Mouse (Mus musculus): ENCODE measurements around the gene Hgd. TPM values are rescaled to one million over a fixed set of nuclear protein-coding genes. Genes with fewer than 3 reads are reported as not detected.

Gene Hgd
- total RNA-seq, 1 experiment = 0.40 TPM

DNA sequence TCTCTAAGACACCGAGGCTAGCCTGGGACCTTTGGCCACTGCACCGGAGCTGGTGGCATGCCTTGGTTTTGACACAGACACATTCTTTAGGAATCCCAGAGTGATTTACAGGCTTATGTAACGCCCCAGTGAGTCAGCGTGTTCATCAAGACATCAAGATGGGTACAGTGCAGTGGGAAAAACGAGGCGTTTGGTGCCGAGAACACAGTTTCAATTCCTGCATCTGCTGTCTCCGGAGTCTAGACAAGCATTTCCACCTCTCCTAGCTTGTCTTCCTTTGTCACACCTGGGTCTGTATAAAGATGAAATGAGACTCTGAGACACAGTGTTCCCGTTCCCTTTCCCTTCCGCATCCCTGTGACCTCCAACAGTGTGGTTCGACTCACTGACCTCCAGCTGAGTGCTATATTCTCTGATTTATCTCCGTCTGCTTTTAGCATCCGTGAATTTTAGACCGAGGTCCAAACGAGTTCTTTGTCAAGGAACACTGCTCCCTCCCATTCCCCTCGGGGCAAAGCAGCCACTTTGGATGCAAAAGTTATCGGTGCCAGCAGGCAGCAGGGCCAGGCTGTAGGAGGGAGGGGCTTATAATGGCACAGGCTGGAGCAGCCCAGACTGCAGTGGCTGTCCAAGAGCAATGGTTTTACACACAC lies 96.2 kb downstream of the Hgd start:
- no peak overlapping the region for H3K27ac ChIP-seq (ENCODE audit: insufficient read depth, low read depth, low read length, poor library complexity, severe bottlenecking)
- no peaks in the 10 kb centered on the region for H3K9me3 ChIP-seq (ENCODE audit: control insufficient read depth, insufficient read depth, low read depth, low read length)
- H3K9ac ChIP-seq (ENCODE audit: insufficient read depth, low read depth, low read length, poor library complexity, severe bottlenecking) = no peak overlapping the region
- no peak for DNase-seq (ENCODE audit: low read depth, low spot score)
- peaks cover 0 to 12% of the 10 kb centered on the region in 2 experiments; a peak in 2 of 4 replicates for H3K4me1 ChIP-seq (ENCODE audit: control insufficient read depth in 2 of 2, insufficient read depth in 2 of 2, low read length in 2 of 2, poor library complexity in 1 of 2)
- TF ChIP-seq ZC3H11A (IDR thresholded peaks at IDR 0.05; ENCODE audit: borderline replicate concordance, low read depth, low read length) (no peak), HCFC1 (IDR thresholded peaks at IDR 0.05; ENCODE audit: borderline replicate concordance, insufficient read depth, low read length) (no peak), CHD2 (IDR thresholded peaks at IDR 0.05; ENCODE audit: low read depth, low read length) (no peak), ZNF384 (IDR thresholded peaks at IDR 0.05; ENCODE audit: low read depth, low read length) (no peak), MAFK (IDR thresholded peaks at IDR 0.05; ENCODE audit: insufficient read depth, low read depth, low read length) (no peak)
- in situ Hi-C loops (cut with MboI; ENCODE audit: low sequenced_read_pairs in 2 of 2, unreplicated experiment in 2 of 2) = no loop called here
- H3K4me3 ChIP-seq (ENCODE audit: insufficient read depth in 1 of 2, low read depth in 1 of 2, low read length in 2 of 2, poor library complexity in 1 of 2, severe bottlenecking in 1 of 2) = peak overlapping the region in 1 of 2 experiments; percentile 28; a peak in 2 of 4 replicates
- H3K36me3 ChIP-seq (ENCODE audit: control insufficient read depth, insufficient read depth, low read length, poor library complexity, severe bottlenecking) = no peaks in the 10 kb centered on the region

DNA sequence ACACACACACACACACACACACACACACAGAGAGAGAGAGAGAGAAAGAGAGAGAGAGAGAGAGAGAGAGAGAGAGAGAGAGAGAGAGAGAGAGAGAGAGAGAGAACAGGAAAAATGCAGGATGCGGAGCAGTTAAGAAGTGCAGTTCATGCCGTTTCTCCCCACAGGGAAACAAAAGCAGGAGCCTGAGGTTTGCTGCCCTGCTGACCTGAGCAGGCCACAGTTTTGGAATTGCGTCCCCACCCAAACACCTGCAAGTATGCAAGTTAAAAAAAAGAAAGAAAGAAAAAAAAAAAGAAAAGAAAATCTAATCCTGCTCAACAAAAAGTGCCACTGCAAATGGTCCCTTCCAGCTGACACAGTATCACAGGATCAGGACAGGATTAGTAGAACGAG lies 96.7 kb downstream of the Hgd start:
- no peaks in the 10 kb centered on the region for H3K9me3 ChIP-seq (ENCODE audit: control insufficient read depth, insufficient read depth, low read depth, low read length)
- H3K4me3 ChIP-seq (ENCODE audit: insufficient read depth in 1 of 2, low read depth in 1 of 2, low read length in 2 of 2, poor library complexity in 1 of 2, severe bottlenecking in 1 of 2) = no peak overlapping the region
- H3K36me3 ChIP-seq (ENCODE audit: control insufficient read depth, insufficient read depth, low read length, poor library complexity, severe bottlenecking) = no peaks in the 10 kb centered on the region
- no peak overlapping the region for H3K27ac ChIP-seq (ENCODE audit: insufficient read depth, low read depth, low read length, poor library complexity, severe bottlenecking)
- peaks cover 0 to 12% of the 10 kb centered on the region in 2 experiments; a peak in 2 of 4 replicates for H3K4me1 ChIP-seq (ENCODE audit: control insufficient read depth in 2 of 2, insufficient read depth in 2 of 2, low read length in 2 of 2, poor library complexity in 1 of 2)
- no peak for DNase-seq (ENCODE audit: low read depth, low spot score)
- in situ Hi-C loops (cut with MboI; ENCODE audit: low sequenced_read_pairs in 2 of 2, unreplicated experiment in 2 of 2) = no loop called here
- TF ChIP-seq ZC3H11A (IDR thresholded peaks at IDR 0.05; ENCODE audit: borderline replicate concordance, low read depth, low read length) (no peak), CHD2 (IDR thresholded peaks at IDR 0.05; ENCODE audit: low read depth, low read length) (no peak), MAFK (IDR thresholded peaks at IDR 0.05; ENCODE audit: insufficient read depth, low read depth, low read length) (no peak), HCFC1 (IDR thresholded peaks at IDR 0.05; ENCODE audit: borderline replicate concordance, insufficient read depth, low read length) (no peak), ZNF384 (IDR thresholded peaks at IDR 0.05; ENCODE audit: low read depth, low read length) (no peak)
- H3K9ac ChIP-seq (ENCODE audit: insufficient read depth, low read depth, low read length, poor library complexity, severe bottlenecking) = no peak overlapping the region

DNA sequence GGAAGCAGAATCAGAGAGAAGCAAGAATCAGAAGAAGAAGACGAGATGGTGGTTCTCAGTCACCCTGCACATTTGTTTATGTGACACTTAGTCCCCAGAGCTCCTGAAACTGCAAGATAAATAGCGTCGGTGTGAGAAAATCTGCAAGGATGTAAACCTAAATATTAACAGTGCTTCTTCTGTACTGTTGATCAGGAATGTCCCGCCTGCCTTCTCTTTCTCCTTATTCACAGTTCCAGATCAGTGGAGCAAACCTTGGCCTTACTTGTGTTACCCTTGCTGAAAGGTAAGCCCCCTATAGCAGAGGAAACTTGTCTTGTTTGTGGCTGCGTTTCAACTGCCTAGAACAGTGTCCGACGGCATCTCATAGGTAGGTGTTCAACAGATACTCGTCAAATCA lies 97.6 kb downstream of the Hgd start:
- TF ChIP-seq HCFC1 (IDR thresholded peaks at IDR 0.05; ENCODE audit: borderline replicate concordance, insufficient read depth, low read length) = no peak
- TF ChIP-seq ZC3H11A (IDR thresholded peaks at IDR 0.05; ENCODE audit: borderline replicate concordance, low read depth, low read length) = no peak
- no peak for TF ChIP-seq CHD2 (IDR thresholded peaks at IDR 0.05; ENCODE audit: low read depth, low read length)
- TF ChIP-seq ZNF384 (IDR thresholded peaks at IDR 0.05; ENCODE audit: low read depth, low read length) = no peak
- no peak for TF ChIP-seq MAFK (IDR thresholded peaks at IDR 0.05; ENCODE audit: insufficient read depth, low read depth, low read length)
- in situ Hi-C loops (cut with MboI; ENCODE audit: low sequenced_read_pairs in 2 of 2, unreplicated experiment in 2 of 2) = no loop called here
- Histone ChIP-seq H3K36me3 (ENCODE audit: control insufficient read depth, insufficient read depth, low read length, poor library complexity, severe bottlenecking) (no peaks in the 10 kb centered on the region), H3K27ac (ENCODE audit: insufficient read depth, low read depth, low read length, poor library complexity, severe bottlenecking) (no peak overlapping the region), H3K9me3 (ENCODE audit: control insufficient read depth, insufficient read depth, low read depth, low read length) (no peaks in the 10 kb centered on the region), H3K4me3 (ENCODE audit: insufficient read depth in 1 of 2, low read depth in 1 of 2, low read length in 2 of 2, poor library complexity in 1 of 2, severe bottlenecking in 1 of 2) (no peak overlapping the region), H3K4me1 (ENCODE audit: control insufficient read depth in 2 of 2, insufficient read depth in 2 of 2, low read length in 2 of 2, poor library complexity in 1 of 2) (peaks cover 0 to 12% of the 10 kb centered on the region in 2 experiments; a peak in 2 of 4 replicates), H3K9ac (ENCODE audit: insufficient read depth, low read depth, low read length, poor library complexity, severe bottlenecking) (no peak overlapping the region)
- DNase-seq (ENCODE audit: low read depth, low spot score) = no peak

DNA sequence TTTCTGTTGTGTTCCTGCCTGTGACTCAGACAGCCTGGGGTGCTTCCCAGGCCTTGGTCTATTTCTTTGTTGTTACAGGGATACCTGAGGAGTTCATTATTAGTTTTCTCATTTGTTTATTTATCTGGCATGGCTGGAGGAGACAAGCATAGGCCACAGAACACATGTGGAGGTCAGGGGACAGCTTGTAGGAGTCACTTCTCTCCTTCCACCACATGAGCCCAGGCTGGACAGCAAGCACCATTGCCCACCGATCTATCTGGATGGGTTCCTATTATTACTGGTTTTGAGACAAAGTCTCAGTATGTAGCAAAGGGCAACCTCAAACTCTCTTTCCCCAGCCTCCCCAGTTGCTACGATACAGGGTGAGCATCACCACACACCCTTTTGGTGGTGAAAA lies 100.3 kb downstream of the Hgd start:
- in situ Hi-C loops (cut with MboI; ENCODE audit: low sequenced_read_pairs in 2 of 2, unreplicated experiment in 2 of 2) = no loop called here
- TF ChIP-seq MAFK (IDR thresholded peaks at IDR 0.05; ENCODE audit: insufficient read depth, low read depth, low read length) (no peak), CHD2 (IDR thresholded peaks at IDR 0.05; ENCODE audit: low read depth, low read length) (no peak), ZC3H11A (IDR thresholded peaks at IDR 0.05; ENCODE audit: borderline replicate concordance, low read depth, low read length) (no peak), ZNF384 (IDR thresholded peaks at IDR 0.05; ENCODE audit: low read depth, low read length) (no peak), HCFC1 (IDR thresholded peaks at IDR 0.05; ENCODE audit: borderline replicate concordance, insufficient read depth, low read length) (no peak)
- no peak overlapping the region for H3K4me3 ChIP-seq (ENCODE audit: insufficient read depth in 1 of 2, low read depth in 1 of 2, low read length in 2 of 2, poor library complexity in 1 of 2, severe bottlenecking in 1 of 2)
- H3K27ac ChIP-seq (ENCODE audit: insufficient read depth, low read depth, low read length, poor library complexity, severe bottlenecking) = no peak overlapping the region
- no peak for DNase-seq (ENCODE audit: low read depth, low spot score)
- no peak overlapping the region for H3K9ac ChIP-seq (ENCODE audit: insufficient read depth, low read depth, low read length, poor library complexity, severe bottlenecking)
- H3K9me3 ChIP-seq (ENCODE audit: control insufficient read depth, insufficient read depth, low read depth, low read length) = no peaks in the 10 kb centered on the region
- H3K36me3 ChIP-seq (ENCODE audit: control insufficient read depth, insufficient read depth, low read length, poor library complexity, severe bottlenecking) = no peaks in the 10 kb centered on the region
- H3K4me1 ChIP-seq (ENCODE audit: control insufficient read depth in 2 of 2, insufficient read depth in 2 of 2, low read length in 2 of 2, poor library complexity in 1 of 2) = peaks cover 0 to 17% of the 10 kb centered on the region in 2 experiments; a peak in 3 of 4 replicates

Data from ES-E14 (cell line).